Mouse (Mus musculus): ENCODE data around the gene Nmnat3.
A peak's percentile ranks its signal among the peaks of the same experiment; 100 is the strongest.
"Not testable (repeated sequence)": the region's sequence is repeated elsewhere in the genome, so short reads cannot be mapped to it uniquely, and the experiment has no call there.

Nmnat3 gene

GRCm38 (mm10) chr9:98287135-98287534 lies at the start of gene Nmnat3:
TSS of gene Nmnat3 (plus strand) at chr9:98287435.
- not testable (repeated sequence) for DNase-seq (ENCODE audit: low read depth)

- no peak for DNase-seq (ENCODE audit: low read depth)
Observed at GRCm38 (mm10) chr9:98243481-98243880, 43.8 kb upstream of the Nmnat3 start.

- DNase-seq (ENCODE audit: low read depth): no peak
Observed at GRCm38 (mm10) chr9:98244223-98244622, 43.0 kb upstream of the Nmnat3 start.

GRCm38 (mm10) chr9:98245226-98245625 lies 42.0 kb upstream of the Nmnat3 start:
- DNase-seq (ENCODE audit: low read depth): no peak

- no peak for DNase-seq (ENCODE audit: low read depth)
Observed at GRCm38 (mm10) chr9:98246351-98246750, 40.9 kb upstream of the Nmnat3 start.

- DNase-seq (ENCODE audit: low read depth): no peak
Observed at GRCm38 (mm10) chr9:98260210-98260609, 27.0 kb upstream of the Nmnat3 start.

- DNase-seq (ENCODE audit: low read depth): no peak
Observed at GRCm38 (mm10) chr9:98261461-98262011, 25.7 kb upstream of the Nmnat3 start.

- no peak for DNase-seq (ENCODE audit: low read depth)
Observed at GRCm38 (mm10) chr9:98264916-98265315, 22.3 kb upstream of the Nmnat3 start.

- DNase-seq (ENCODE audit: low read depth): no peak
Observed at GRCm38 (mm10) chr9:98272734-98273133, 14.5 kb upstream of the Nmnat3 start.

GRCm38 (mm10) chr9:98275080-98275479 lies 12.2 kb upstream of the Nmnat3 start:
- DNase-seq (ENCODE audit: low read depth): no peak

GRCm38 (mm10) chr9:98280162-98280561 lies 7.1 kb upstream of the Nmnat3 start:
- no peak for DNase-seq (ENCODE audit: low read depth)

GRCm38 (mm10) chr9:98285606-98286301 lies 1.5 kb upstream of the Nmnat3 start:
- no peak for DNase-seq (ENCODE audit: low read depth)

GRCm38 (mm10) chr9:98289665-98290064 lies 2.4 kb downstream of the Nmnat3 start:
- no peak for DNase-seq (ENCODE audit: low read depth)

- DNase-seq (ENCODE audit: low read depth): no peak
Observed at GRCm38 (mm10) chr9:98290591-98290990, 3.4 kb downstream of the Nmnat3 start.

- DNase-seq (ENCODE audit: low read depth): peak; percentile 96
Observed at GRCm38 (mm10) chr9:98296383-98297201, 9.4 kb downstream of the Nmnat3 start.

GRCm38 (mm10) chr9:98297234-98297936 lies 10.2 kb downstream of the Nmnat3 start:
- DNase-seq (ENCODE audit: low read depth): peak; percentile 62

- DNase-seq (ENCODE audit: low read depth): no peak
Observed at GRCm38 (mm10) chr9:98297937-98298595, 10.8 kb downstream of the Nmnat3 start.

GRCm38 (mm10) chr9:98298761-98299160 lies 11.5 kb downstream of the Nmnat3 start:
- peak; percentile 25 for DNase-seq (ENCODE audit: low read depth)

GRCm38 (mm10) chr9:98299235-98299634 lies 12.0 kb downstream of the Nmnat3 start:
- DNase-seq (ENCODE audit: low read depth): peak; percentile 5

- DNase-seq (ENCODE audit: low read depth): no peak
Observed at GRCm38 (mm10) chr9:98300582-98300981, 13.3 kb downstream of the Nmnat3 start.

GRCm38 (mm10) chr9:98307011-98307410 lies 19.8 kb downstream of the Nmnat3 start:
- DNase-seq (ENCODE audit: low read depth): no peak
